Mouse (Mus musculus): ENCODE measurements at regions not wholly inside any gene's neighbourhood (a gene's known extent, or its start where the extent isn't known, plus 50 kb on each side); places are given as distances from the start of the nearest gene placed in this dataset.
"Not testable (repeated sequence)": the region's sequence is repeated elsewhere in the genome, so short reads cannot be mapped to it uniquely, and the experiment has no call there.

- DNase-seq (ENCODE audit: low read depth, low spot score) = no peak
Measured at GRCm38 (mm10) chr1:95397188-95397587, 83.8 kb downstream of the Fam174a start.

GRCm38 (mm10) chr1:95399764-95400163 lies 86.3 kb downstream of the Fam174a start:
- no peak for DNase-seq (ENCODE audit: low read depth, low spot score)

GRCm38 (mm10) chr1:95422253-95422652 lies 108.8 kb downstream of the Fam174a start:
- DNase-seq (ENCODE audit: low read depth, low spot score) = no peak

GRCm38 (mm10) chr1:95425420-95425819 lies 112.0 kb downstream of the Fam174a start:
- no peak for DNase-seq (ENCODE audit: low read depth, low spot score)

GRCm38 (mm10) chr1:95437155-95437554 lies 123.7 kb downstream of the Fam174a start:
- no peak for DNase-seq (ENCODE audit: low read depth, low spot score)

- DNase-seq (ENCODE audit: low read depth, low spot score) = no peak
Measured at GRCm38 (mm10) chr1:95445541-95445940, 132.1 kb downstream of the Fam174a start.

- no peak for DNase-seq (ENCODE audit: low read depth, low spot score)
Measured at GRCm38 (mm10) chr1:95448962-95449558, 135.6 kb downstream of the Fam174a start.

GRCm38 (mm10) chr1:95450920-95451332 lies 137.5 kb downstream of the Fam174a start:
- DNase-seq (ENCODE audit: low read depth, low spot score) = no peak

GRCm38 (mm10) chr1:95451755-95452154 lies 138.3 kb downstream of the Fam174a start:
- DNase-seq (ENCODE audit: low read depth, low spot score) = peak; percentile 90

GRCm38 (mm10) chr1:95454246-95454645 lies 140.8 kb downstream of the Fam174a start:
- DNase-seq (ENCODE audit: low read depth, low spot score) = no peak

- DNase-seq (ENCODE audit: low read depth, low spot score) = no peak
Measured at GRCm38 (mm10) chr1:95459355-95459754, 145.9 kb downstream of the Fam174a start.

- DNase-seq (ENCODE audit: low read depth, low spot score) = peak; percentile 46
Measured at GRCm38 (mm10) chr1:95468095-95468494, 154.7 kb downstream of the Fam174a start.

GRCm38 (mm10) chr1:95468772-95469171 lies 155.3 kb downstream of the Fam174a start:
- DNase-seq (ENCODE audit: low read depth, low spot score) = peak; percentile 2

GRCm38 (mm10) chr1:95470491-95470890 lies 157.1 kb downstream of the Fam174a start:
- no peak for DNase-seq (ENCODE audit: low read depth, low spot score)

- DNase-seq (ENCODE audit: low read depth, low spot score) = no peak
Measured at GRCm38 (mm10) chr1:95493004-95493403, 174.4 kb downstream of the St8sia4 start.

- DNase-seq (ENCODE audit: low read depth, low spot score) = not testable (repeated sequence)
Measured at GRCm38 (mm10) chr1:95500671-95501070, 166.7 kb downstream of the St8sia4 start.

- no peak for DNase-seq (ENCODE audit: low read depth, low spot score)
Measured at GRCm38 (mm10) chr1:95508718-95509117, 158.7 kb downstream of the St8sia4 start.

GRCm38 (mm10) chr1:95528726-95529125 lies 138.6 kb downstream of the St8sia4 start:
- DNase-seq (ENCODE audit: low read depth, low spot score) = no peak

GRCm38 (mm10) chr1:95531017-95531416 lies 136.4 kb downstream of the St8sia4 start:
- DNase-seq (ENCODE audit: low read depth, low spot score) = no peak

All from 3T3-L1 (cell line).